Mouse (Mus musculus) heart, embryonic 10.5 days (tissue): ENCODE data around the gene Ldb3. TPM values are rescaled to one million over a fixed set of nuclear protein-coding genes. Genes with fewer than 3 reads are reported as not detected.

Experiments
- DNase-seq: peaks from one replicate; pipeline ENCODE4 v3.0.0-alpha.2; 2017; ENCODE audit warnings: low spot score
- H3K27ac ChIP-seq: fragments of 300-500 bp; sonication (generic); 2 replicates; pipeline ENCODE4 v1.5.1; 2016; ENCODE audit warnings: mild to moderate bottlenecking
- H3K27me3 ChIP-seq: fragments of 300-500 bp; sonication (generic); 2 replicates; pipeline ENCODE4 v1.6.1; 2016; ENCODE audit warnings: mild to moderate bottlenecking; ENCODE audit not compliant: poor library complexity, insufficient read depth, severe bottlenecking
- H3K36me3 ChIP-seq: fragments of 300-500 bp; sonication (generic); 2 replicates; pipeline ENCODE4 v1.6.1; 2016; ENCODE audit warnings: mild to moderate bottlenecking, moderate library complexity
- H3K4me1 ChIP-seq: fragments of 300-500 bp; sonication (generic); 2 replicates; pipeline ENCODE4 v1.6.1; 2016; ENCODE audit warnings: mild to moderate bottlenecking
- H3K4me3 ChIP-seq: fragments of 300-500 bp; sonication (generic); 2 replicates; pipeline ENCODE4 v1.5.1; 2016; ENCODE audit warnings: mild to moderate bottlenecking, moderate library complexity
- H3K9me3 ChIP-seq: fragments of 300-500 bp; sonication (generic); 2 replicates; pipeline ENCODE4 v1.6.1; 2016; ENCODE audit warnings: mild to moderate bottlenecking, moderate library complexity
- WGBS: fragments of 180-500 bp; shearing (Covaris S2); methylation state at CpG from one replicate; pipeline ENCODE4 v1.1.7; 2016; 5-methylcytosine and 5-hydroxymethylcytosine counted together
- polyA plus RNA-seq: library from polyadenylated mRNA; unstranded; fragments of >200 nt; fragmentation: Nextera tagmentation; extraction: Ambion mirVana; gene quantifications from 2 replicates; pipeline ENCODE4 v1.2.1, GENCODE M21; 2016

Ldb3 gene
- polyA plus RNA-seq, 1 experiment from 2014 or later = 136 TPM

GRCm38 (mm10) chr14:34497346-34497745 lies 91.1 kb downstream of the Ldb3 start:
- Histone ChIP-seq H3K27ac (no peak overlapping the region), H3K4me3 (no peak overlapping the region), H3K9me3 (no peaks in the 10 kb centered on the region), H3K27me3 (no peaks in the 10 kb centered on the region), H3K4me1 (peaks cover 51% of the 10 kb centered on the region), H3K36me3 (no peaks in the 10 kb centered on the region)
- WGBS = 76% methylated on average over 3 of the region's 3 CpGs
- DNase-seq = no peak

- WGBS = 84% methylated on average over 3 of the region's 3 CpGs
- no peaks in the 10 kb centered on the region for H3K27me3 ChIP-seq
- no peaks in the 10 kb centered on the region for H3K9me3 ChIP-seq
- no peaks in the 10 kb centered on the region for H3K36me3 ChIP-seq
- peaks cover 53% of the 10 kb centered on the region for H3K4me1 ChIP-seq
- DNase-seq = no peak
- no peak overlapping the region for H3K4me3 ChIP-seq
- H3K27ac ChIP-seq = no peak overlapping the region
These were observed 94.8 kb downstream of the Ldb3 start for GRCm38 (mm10) chr14:34493682-34494081.

GRCm38 (mm10) chr14:34492688-34493087 lies 95.8 kb downstream of the Ldb3 start:
- Histone ChIP-seq H3K27me3 (no peaks in the 10 kb centered on the region), H3K36me3 (no peaks in the 10 kb centered on the region), H3K9me3 (no peaks in the 10 kb centered on the region), H3K4me3 (no peak overlapping the region), H3K27ac (no peak overlapping the region), H3K4me1 (peaks cover 47% of the 10 kb centered on the region)
- no peak for DNase-seq
- WGBS = 69% methylated on average over 2 of the region's 2 CpGs

- no peak overlapping the region for H3K27ac ChIP-seq
- WGBS = 71% methylated on average over 1 of the region's 1 CpGs
- H3K9me3 ChIP-seq = no peaks in the 10 kb centered on the region
- DNase-seq = no peak
- no peak overlapping the region for H3K4me3 ChIP-seq
- H3K27me3 ChIP-seq = no peaks in the 10 kb centered on the region
- peaks cover 39% of the 10 kb centered on the region for H3K4me1 ChIP-seq
- no peaks in the 10 kb centered on the region for H3K36me3 ChIP-seq
These were observed 97.5 kb downstream of the Ldb3 start for GRCm38 (mm10) chr14:34490965-34491364.

- Histone ChIP-seq H3K9me3 (no peaks in the 10 kb centered on the region), H3K4me1 (peaks cover 40% of the 10 kb centered on the region), H3K27ac (no peak overlapping the region), H3K27me3 (no peaks in the 10 kb centered on the region), H3K4me3 (no peak overlapping the region), H3K36me3 (no peaks in the 10 kb centered on the region)
- 36% methylated on average over 2 of the region's 2 CpGs for WGBS
- DNase-seq = no peak
These were observed 98.6 kb downstream of the Ldb3 start for GRCm38 (mm10) chr14:34489928-34490327.

- Histone ChIP-seq H3K9me3 (no peaks in the 10 kb centered on the region), H3K4me3 (no peak overlapping the region), H3K27ac (peak overlapping the region; percentile 24; the same call in 1 of the 2 replicates), H3K27me3 (no peaks in the 10 kb centered on the region), H3K4me1 (peaks cover 53% of the 10 kb centered on the region), H3K36me3 (no peaks in the 10 kb centered on the region)
- DNase-seq = no peak
- 42% methylated on average over 8 of the region's 8 CpGs for WGBS
These were observed 102.3 kb downstream of the Ldb3 start for GRCm38 (mm10) chr14:34486169-34486568.

- Histone ChIP-seq H3K4me1 (peaks cover 36% of the 10 kb centered on the region), H3K27ac (0 out of 2 replicates have a peak overlapping the region, but pooled peaks have one; percentile 6), H3K27me3 (no peaks in the 10 kb centered on the region), H3K9me3 (no peaks in the 10 kb centered on the region), H3K36me3 (no peaks in the 10 kb centered on the region), H3K4me3 (no peak overlapping the region)
- WGBS = 47% methylated on average over 6 of the region's 6 CpGs
- DNase-seq = no peak
These were observed 104.8 kb downstream of the Ldb3 start for GRCm38 (mm10) chr14:34483469-34484341.

Other genes starting within 250 kb of the Ldb3 start
- gene Fam25c, start 233.2 kb downstream of the Ldb3 start, polyA plus RNA-seq = not detected in 2 replicates
- 2.3 and 4.6 TPM in 2 replicates for gene Sncg, start 213.9 kb downstream of the Ldb3 start, polyA plus RNA-seq
- 13.9 and 23.7 TPM in 2 replicates for gene Mmrn2, start 213.2 kb downstream of the Ldb3 start, polyA plus RNA-seq
- gene Bmpr1a, start 85.3 kb downstream of the Ldb3 start, polyA plus RNA-seq = 48.0 and 48.9 TPM in 2 replicates
- not detected in 2 replicates for gene 9230112D13Rik, start 65.9 kb downstream of the Ldb3 start, polyA plus RNA-seq
- gene Opn4, start 11.5 kb upstream of the Ldb3 start, polyA plus RNA-seq = 4.1 and 5.9 TPM in 2 replicates
- 17.5 and 27.1 TPM in 2 replicates for gene Wapl, start 85.2 kb upstream of the Ldb3 start, polyA plus RNA-seq
- 0.16 and 0.59 TPM in 2 replicates for gene Grid1, start 231.4 kb upstream of the Ldb3 start, polyA plus RNA-seq